Mouse (Mus musculus) thymus, postnatal 25 days (tissue): Measurements from ENCODE around the gene Slc25a45.

ENCODE experiments used
- DNase-seq: peaks from one replicate; pipeline ENCODE4 v3.0.0; 2022

Gene Slc25a45

DNA sequence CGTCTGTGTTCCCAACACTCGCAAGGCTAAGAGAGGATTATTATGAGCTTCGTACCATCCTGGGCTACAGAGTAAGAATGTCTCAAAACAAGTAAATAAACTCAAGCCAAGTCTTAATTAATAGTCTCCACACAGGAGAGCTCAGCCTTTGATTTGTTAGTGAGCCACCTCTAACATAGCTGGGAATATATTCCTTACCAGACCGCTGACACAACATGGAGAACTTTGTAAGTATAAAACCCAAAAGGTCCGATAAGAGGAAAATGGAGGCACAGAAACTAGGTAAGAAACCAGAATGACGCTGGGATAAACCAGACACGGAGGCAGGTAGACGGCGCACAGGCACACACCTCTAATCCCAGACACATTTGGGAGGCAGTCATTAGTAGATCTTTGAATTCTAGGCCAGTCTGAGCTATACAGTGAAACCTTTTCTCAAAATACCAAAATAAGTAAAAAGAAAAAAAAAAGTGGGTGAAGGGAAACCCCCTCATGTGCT lies 36.7 kb upstream of the Slc25a45 start:
- no peak for DNase-seq

DNA sequence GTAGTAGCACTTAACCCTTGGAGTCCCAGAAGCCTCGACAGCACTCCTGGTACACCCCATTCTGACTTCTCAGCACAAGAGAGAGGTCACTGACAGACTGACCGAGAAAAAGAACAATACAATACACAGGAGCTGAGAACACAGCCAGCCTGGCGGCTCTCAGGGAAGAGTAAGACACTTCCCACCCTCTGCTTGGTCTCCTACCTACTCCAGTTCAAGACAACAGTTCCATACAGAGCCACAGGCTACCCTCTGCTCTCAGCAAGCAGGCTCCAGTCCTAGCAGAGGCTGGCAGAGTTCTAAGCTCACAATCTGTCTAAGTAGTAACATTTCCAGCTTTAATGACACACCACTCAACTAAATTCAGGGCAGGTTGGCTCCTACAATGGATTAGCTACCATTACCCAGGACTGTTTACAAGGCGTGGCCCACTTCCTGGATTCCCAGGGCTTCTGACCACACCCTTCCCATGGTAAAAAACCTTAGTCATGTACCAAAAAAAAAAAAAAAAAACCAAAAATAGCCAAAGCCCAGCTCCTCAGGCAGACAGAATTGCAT lies 36.1 kb upstream of the Slc25a45 start:
- DNase-seq = no peak

GRCm38 (mm10) chr19:5841999-5842784 lies 35.4 kb upstream of the Slc25a45 start:
- DNase-seq = no peak

GRCm38 (mm10) chr19:5842785-5843730 lies 34.5 kb upstream of the Slc25a45 start:
- DNase-seq = peak; percentile 44

- DNase-seq = peak; percentile 54
Observed at GRCm38 (mm10) chr19:5843781-5844691, 33.6 kb upstream of the Slc25a45 start.

DNA sequence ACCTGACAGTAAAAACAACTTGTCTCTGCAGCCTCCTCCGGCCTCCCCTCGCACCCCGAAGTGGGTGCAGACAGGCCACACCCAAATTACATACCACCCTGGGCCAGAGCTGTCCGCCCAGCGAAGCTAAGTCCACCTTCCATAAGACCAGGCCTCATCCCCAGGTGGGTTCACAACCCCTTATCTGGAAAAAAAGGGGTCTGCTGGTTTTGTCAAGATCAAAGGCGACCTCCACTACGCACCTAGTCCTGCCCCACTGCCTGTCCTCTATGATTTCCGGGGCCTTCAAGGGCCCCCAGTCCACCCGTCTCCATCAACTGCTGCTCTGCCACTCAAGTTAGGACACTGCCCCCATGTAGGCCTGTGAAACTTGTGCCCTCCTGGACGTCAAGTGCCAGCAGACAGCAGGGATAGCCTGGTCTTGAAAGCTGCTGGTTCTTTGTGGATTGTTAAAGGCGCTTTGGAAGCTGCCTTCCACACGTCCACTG lies 32.7 kb upstream of the Slc25a45 start:
- DNase-seq = peak; percentile 69

DNA sequence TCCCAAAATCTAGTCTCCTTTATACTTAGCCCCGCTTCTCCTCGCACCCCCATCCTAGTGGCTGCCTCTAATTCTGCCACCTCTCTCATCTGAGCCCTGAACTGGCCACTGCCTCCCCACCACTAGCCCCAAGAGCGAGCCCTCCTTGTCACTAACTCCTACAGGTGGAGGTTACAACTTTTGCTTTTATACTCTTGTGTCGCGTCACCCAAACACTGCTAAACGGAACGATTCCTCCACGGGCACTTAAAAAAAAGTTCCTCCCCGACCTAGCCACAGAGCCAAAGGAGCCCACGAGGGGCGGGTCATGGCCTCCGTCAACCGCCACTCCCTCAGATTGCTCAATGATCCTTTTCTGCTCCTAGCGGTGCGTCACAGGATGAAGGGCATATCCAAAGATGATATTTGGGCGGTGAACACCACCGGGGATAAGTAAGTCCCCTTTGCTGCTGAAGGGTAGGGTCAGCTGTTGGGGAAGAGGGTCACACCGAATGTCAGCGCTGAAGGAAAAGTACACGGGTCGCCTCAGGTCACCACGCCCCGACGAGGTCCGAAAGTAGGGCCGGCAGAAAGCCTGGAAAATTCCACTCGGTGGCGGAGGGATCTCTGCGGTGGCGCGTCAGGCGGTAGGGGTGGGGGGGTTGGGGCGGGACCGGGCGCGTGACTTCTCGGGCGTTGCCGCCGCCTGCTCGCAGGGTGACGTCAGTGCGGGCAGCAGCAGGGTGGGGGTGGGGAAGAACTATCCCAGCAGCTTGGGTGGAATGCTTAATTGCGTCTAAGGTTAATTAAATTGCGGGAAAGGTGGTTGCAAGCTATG lies 32.1 kb upstream of the Slc25a45 start:
- DNase-seq = peak; percentile 95

DNA sequence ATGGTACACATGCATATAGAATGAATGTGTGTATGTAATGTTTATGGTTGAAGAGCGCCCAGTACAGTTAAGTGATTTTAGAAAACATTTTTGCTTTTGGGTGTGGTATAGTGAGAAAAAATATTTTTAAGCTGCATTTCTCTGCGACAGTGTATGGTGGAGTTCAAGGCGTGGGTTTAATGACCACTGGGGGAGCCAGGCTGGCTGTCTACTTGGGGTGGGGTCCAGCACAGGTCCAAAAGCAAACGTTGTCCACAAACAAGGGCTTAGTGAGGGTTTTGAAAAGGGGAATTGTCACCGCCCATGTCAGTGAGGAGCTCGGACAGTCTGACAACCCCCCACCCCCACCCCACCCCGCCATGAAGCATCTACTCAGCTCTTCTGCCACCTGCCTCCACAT lies 31.5 kb upstream of the Slc25a45 start:
- no peak for DNase-seq

DNA sequence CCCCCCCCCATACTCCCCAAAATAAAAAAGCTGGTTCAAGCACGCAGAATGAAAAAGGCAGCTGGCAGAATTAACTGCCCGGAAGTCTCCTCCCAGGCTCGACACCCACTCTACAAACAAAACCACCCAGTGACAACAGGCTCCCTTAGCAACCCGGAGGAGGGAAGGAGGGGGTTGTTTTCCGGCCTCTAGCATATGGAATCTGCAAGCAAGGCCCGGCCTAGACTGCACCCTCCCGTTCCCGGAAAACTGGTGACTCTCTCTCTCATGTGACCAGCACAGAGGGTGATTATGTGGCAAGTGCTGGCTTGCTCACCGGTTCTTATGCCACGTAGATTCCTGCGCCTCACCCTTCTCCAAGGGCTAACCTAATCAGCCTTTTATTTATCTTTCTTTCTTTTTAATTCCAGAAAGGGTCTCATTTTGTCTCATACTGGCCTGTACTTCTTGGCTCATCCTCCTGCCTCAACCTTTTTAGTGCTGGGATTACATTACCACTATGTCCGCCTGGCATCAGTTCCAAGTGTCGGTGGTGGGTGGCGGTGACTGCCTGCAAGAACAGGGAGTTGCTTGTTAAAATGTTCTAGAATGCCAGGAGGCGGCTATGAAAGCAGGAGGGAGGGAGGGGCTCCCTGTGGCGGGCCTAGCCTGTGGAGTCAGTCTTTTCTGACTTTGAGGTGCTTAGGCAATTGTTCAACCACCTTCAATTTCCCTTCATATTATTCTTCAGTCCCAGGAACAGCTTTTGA lies 30.9 kb upstream of the Slc25a45 start:
- peak; percentile 51 for DNase-seq

GRCm38 (mm10) chr19:5847306-5847796 lies 30.3 kb upstream of the Slc25a45 start:
- peak; percentile 24 for DNase-seq

DNA sequence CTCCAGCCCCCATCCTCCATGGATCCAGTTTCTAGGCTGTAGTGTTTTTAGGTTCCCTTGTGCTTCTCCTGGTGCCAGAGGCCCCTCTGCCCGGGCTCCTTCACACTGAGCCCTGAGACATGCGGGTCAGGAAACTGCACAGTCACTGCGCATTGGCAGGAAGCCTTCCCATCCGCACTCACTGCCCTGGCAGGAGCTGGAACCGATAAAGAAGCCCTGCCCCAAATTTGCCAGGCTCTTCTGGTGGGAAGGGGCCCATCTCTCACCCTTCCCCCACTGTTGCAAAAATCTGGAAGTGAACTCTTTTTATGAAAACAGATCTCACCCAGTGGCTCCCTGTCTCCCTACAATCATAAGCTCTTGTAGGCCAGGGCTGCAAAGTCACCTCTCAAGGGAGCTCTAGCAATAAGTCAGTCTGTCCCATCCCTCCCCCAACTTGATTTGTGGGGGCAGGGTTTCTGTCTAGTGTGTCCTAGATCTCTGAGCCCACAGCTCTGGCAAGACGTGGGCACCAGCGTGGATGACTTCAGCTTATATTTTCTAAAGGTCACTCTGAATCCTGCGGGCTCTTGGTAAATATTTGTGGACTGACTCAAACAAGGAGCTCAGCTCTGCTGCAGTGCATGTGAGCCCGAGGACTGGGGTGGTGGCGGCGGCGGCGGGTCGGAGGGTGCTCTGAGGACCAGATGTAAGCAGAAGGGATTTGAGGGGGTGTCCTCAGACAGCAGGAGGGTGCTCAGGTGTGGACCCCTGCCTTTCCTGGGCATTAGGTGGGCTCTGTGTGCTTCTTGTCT lies 29.4 kb upstream of the Slc25a45 start:
- DNase-seq = peak; percentile 52

DNA sequence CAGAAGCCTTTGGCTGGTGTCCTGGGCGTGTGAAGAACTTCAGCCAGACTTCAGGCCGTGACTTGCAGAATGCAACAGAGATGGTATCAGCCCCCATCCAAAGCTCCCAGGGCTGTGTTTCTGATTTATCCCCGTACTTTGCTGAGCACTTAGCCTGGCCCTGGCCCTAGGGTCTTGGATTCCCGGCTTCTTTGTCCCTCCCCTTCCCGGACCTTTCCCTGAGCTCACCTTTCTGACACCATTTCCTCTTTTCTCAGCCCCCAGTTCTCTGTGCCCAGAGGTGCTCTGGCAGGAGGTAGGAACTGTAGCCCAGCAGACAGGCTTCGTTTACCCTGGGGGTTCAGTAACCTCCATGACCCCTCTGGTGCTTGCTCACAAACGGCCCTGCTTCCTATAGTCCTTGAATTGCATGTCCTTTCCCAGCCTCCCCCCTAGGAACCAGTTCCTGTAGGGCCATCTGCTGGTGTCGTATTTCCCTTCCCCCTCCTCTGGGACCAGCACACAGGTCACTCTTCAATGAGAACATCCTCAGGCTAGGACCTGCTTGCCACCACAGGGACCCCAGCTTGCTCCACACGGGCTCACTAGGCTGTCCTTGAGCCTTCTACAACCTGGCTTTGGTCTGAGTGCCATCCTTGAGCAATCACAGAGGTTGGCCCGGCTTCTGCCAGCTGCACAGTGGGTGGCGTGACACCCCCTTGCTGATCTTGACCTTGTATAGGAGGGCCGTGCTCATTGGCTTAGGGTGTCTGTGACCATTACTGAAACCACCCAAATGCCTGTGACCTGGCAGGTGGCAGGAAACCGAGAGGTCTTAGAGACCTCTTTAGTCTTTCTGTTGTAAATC lies 28.6 kb upstream of the Slc25a45 start:
- DNase-seq = peak; percentile 16

DNA sequence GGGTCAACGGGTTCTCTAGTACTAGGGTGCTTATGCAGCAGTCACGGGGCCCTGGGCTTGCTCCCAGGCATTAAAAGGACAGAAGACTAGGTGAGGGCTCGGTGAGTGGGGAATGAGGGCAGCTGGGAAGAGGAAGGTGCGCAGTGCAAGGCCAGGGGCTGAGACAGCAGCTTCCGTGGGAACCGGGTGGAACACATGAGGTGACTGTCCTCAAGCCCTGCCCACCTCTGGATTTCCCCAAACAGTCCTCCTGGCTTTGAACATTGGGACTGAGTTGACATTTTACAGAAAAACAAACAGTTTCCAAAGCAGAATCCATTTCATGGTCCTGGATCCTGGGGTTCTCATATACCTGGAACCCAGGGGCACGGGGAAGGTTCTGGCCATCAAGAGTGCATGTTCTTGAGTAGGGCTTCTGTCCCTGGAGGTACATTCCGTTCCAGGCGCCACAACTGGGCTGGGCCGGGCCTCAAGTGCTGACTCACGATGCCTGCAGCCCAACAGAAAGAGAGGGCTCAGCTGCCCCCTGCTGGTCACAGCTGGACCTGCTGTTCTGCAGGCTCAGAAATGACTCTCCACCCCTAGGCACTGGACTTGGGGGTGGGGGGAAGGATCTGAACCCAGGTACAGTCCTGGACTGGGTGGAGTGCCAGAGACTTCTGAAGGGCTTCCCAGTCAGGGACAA lies 27.6 kb upstream of the Slc25a45 start:
- peak; percentile 91 for DNase-seq

DNA sequence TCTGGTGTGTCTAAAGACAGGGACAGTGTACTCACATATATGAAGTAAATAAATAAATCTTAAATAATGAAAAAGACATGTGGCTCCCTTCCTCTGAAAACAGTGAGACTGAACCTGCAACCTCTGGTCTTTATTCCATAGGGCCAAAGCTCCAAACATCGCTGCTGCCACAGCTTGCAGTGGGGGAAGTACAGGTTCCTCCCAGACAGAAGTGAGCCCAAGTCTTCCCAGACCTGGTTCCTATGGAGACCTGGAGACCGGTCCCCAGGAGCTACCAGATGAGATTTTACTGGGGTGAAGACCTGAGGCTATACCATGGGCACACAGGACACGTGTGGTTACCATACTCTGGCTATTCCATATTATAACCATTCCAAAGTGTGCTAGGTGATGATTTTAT lies 26.7 kb upstream of the Slc25a45 start:
- DNase-seq = no peak

DNA sequence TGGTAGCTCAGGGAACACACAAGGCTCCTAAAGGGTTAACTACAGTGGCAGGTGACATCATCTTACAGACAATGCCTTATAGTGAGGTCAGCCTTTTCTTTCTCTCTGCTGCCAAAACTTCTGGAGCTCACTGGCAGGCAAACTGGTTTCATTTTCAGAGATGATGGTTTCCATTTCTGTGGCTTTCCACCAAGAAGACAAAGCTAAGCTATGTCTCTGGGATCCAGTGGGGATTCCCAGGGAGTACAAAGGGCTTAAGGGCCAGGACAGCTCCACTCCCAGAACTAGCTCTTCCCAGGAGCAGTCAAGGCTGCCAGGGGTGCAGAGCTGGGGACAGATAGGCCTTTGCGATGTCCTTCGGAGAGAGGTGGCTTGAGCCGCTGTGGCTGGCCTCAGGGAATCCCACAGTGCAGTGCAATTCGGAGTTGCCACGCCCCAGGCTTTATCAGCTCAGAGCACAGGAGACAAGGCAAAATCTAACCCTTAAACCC lies 26.1 kb upstream of the Slc25a45 start:
- DNase-seq = no peak

DNA sequence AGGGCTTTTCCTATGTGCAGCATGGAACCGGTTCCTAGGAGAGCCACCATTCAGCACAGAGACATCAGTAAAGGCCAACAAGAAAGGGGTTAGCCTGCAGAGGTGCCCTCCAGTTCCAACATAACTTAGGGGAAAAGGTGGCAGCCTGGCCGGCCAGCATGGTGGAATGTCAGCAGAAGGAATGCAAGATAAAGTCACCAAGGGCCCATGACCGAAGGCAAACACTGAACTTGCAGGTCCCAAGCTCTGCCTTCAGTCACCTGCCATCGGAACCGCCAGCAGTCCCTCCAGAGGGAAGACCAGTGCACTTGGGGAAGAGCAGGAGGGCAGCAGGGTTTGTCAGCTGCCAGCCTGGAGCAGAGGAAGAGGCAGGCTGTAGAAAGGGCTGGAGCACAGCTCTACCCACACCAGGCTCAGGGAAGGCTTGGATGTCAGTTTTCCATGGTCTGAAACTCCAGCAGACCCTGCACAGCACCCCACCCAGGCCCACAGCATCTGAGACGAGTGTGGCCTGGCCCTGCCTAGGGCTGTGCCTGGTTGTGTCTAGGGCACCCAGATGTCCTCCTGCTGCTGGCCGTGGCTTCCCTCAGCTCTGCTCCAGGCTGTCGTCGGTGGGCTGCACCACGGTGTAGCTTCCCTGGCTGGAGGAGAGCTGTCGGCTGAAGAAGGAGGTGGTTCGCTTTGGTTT lies 25.4 kb upstream of the Slc25a45 start:
- no peak for DNase-seq

DNA sequence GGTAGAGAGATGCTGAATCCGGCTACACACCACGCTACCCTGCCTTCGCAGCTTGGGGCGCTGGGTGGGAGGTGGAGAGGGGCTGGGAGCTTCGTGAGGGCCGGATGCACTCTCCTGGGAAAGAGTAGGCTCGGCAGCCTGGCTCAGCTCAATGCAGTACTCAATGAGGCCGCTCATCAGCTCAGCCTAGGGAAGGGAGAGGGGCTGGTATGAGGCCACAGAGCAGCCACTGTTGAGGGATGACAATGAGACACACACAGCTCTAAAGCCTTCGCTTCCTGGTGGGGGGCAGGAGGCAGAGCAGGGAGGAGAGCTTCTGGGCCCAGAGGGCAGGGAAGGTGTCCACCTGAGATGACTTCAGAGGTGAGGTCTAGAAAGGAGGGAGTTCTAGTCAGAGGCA lies 21.0 kb upstream of the Slc25a45 start:
- no peak for DNase-seq
